Mouse (Mus musculus): ENCODE measurements around the gene 1700031F05Rik.
"Not testable (repeated sequence)": the region's sequence is repeated elsewhere in the genome, so short reads cannot be mapped to it uniquely, and the experiment has no call there.

Gene 1700031F05Rik

DNA sequence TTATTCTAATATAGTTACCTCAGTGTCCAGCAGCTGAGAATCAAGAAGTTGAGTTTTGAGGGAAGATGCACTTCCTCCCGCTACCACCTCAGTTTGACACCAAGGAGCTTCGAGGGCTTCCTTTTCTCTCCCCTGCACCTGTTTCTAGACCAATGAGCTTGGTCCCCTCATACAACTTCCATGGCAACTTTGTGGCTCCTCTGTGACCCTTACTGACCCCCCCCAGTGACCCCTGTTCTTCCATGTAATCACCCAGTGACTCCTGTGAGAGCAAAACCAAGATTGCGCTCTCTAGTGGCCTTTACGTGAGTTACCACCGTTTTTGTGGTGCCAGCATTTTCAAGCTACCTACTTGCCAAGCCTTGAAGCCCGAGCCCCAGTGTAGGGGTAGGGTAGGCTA is at the start of gene 1700031F05Rik:
1700031F05Rik (minus strand) TSS at position 101 of the 400 bp plus-strand sequence.
- no peak for DNase-seq (ENCODE audit: low spot score in 2 of 2)

DNA sequence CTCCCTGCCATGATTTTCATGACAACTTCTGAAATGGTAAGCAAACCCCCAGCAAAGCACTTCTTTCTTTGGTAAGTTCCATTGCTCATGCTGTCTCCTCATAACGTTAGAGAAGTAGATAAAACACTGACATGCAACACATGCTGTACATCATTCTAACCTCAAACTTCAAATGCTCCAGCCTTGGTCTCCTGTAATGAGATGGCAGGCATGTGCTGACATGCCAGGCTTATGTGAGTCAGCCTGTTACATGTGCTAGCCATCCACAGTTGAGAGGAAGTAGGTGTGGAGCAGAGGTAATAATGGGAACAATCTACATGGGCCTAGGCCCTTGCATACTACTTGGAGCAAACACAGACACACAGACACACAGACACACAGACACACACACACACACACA is 47.1 kb upstream of the 1700031F05Rik start:
- DNase-seq (ENCODE audit: low spot score in 2 of 2): not testable (repeated sequence)

DNA sequence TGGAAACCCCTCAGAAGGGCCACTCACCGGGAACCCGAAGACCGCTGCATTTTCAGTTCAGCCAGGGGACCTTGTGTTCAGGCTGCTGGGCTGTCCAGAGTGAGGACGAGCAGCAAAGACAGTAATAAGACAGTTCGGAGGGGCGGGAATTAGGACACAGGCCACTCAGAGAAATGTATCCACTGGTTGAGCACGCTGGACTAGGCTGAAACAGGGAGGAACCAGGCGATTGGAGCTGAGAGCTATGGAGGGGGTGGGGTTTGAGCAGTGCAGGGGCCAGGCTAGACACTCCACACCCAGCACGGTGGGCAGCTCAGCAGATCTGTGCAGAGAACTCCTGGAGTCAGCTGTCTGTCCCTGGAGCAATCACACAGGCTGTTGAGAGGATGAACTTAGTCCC is 40.8 kb upstream of the 1700031F05Rik start, which contains the start of the genes Dmrtc1a and 1700011M02Rik:
Dmrtc1a (minus strand) TSS at position 101 of the 400 bp plus-strand sequence.
1700011M02Rik (plus strand) TSS at position 319 of the 400 bp plus-strand sequence.
- not testable (repeated sequence) for DNase-seq (ENCODE audit: low spot score in 2 of 2)

GRCm38 (mm10) chrX:102854516-102854915 is 13.3 kb downstream of the 1700031F05Rik start, which contains the start of gene Dmrtc1c2:
Gene Dmrtc1c2 (minus strand): TSS chrX:102854616.
- not testable (repeated sequence) for DNase-seq (ENCODE audit: low spot score in 2 of 2)

DNA sequence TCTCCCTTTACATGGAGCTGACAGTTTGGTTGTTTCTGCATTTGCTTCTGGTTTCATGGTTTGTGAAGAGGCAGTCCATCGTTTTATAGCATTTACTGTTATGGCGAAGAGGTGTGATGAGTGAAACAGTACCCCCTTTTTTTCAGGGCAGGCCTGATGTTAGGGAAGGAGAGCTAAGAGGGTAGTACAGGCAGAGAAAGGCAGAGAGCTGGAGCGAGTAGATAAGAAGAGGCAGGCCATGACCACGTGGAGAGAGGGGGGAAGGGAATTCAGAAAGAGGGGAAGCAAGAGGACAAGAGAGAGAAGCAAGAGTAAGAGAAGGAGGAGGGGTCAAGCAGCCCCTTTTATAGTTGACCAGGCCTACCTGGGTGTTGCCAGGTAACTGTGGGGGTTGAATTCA is 55.5 kb downstream of the 1700031F05Rik start:
- DNase-seq (ENCODE audit: low spot score in 2 of 2): no peak
